Comparison of ENCODE assay signal across 7 mouse cellular contexts in genomic region chr12:17253069-17253468, GRCm38 (mm10). TPM values are rescaled to one million over a fixed set of nuclear protein-coding genes. Genes with fewer than 3 reads are reported as not detected.
DNase-seq lines count a peak whose midpoint lies in the region; ATAC-seq lines count a peak whose summit lies in the region.

No protein-coding gene starts in this region.

- 0 out of 2 replicates have a peak, but pooled peaks cover 5% of the 10 kb centered on the region for H3K27me3 ChIP-seq in hindbrain, embryonic 14.5 days (ENCODE audit: control insufficient read depth, insufficient read depth, low read length)
- peaks cover 48% of the 10 kb centered on the region for H3K27me3 ChIP-seq in megakaryocyte, embryonic 14.5 days (replicated peaks)

- H3K4me3 ChIP-seq in hindbrain, embryonic 14.5 days (replicated peaks; ENCODE audit: low read length) = 0 out of 2 replicates have a peak overlapping the region, but pooled peaks have one; percentile 2
- H3K4me3 ChIP-seq in megakaryocyte, embryonic 14.5 days (replicated peaks) = peak overlapping the region; percentile 79

- ATAC-seq in activated CD4-positive, CD25-positive, alpha-beta regulatory T cell, adult 4 months = peak; percentile 76
- peak; percentile 70 for ATAC-seq in hindbrain, embryonic 14.5 days (ENCODE audit: low FRiP score)

- H3K36me3 ChIP-seq in hindbrain, embryonic 14.5 days (replicated peaks; ENCODE audit: control insufficient read depth, insufficient read depth) = no peaks in the 10 kb centered on the region
- H3K36me3 ChIP-seq in megakaryocyte, embryonic 14.5 days (replicated peaks; ENCODE audit: low read length) = no peaks in the 10 kb centered on the region

- H3K27ac ChIP-seq in hindbrain, embryonic 14.5 days = no peak overlapping the region

- H3K4me2 ChIP-seq in hindbrain, embryonic 14.5 days (replicated peaks) = peak overlapping the region; percentile 51

- H3K9me3 ChIP-seq in hindbrain, embryonic 14.5 days (ENCODE audit: control insufficient read depth, low read length) = no peaks in the 10 kb centered on the region
- H3K9me3 ChIP-seq in megakaryocyte, embryonic 14.5 days = no peaks in the 10 kb centered on the region

- peak; percentile 66 for DNase-seq in cerebellum, adult 9-11 months
- peak; percentile 37 to 88 for DNase-seq in frontal cortex, adult 2 months (ENCODE audit: extremely low spot score in 1 of 2, low spot score in 1 of 2)
- peak; percentile 86 for DNase-seq in hindbrain, embryonic 14.5 days (ENCODE audit: low spot score)
- peak; percentile 58 to 63 for DNase-seq in layer of hippocampus, postnatal 36 days
- peak; percentile 72 for DNase-seq in right cerebral cortex, postnatal 25 days

- 0 out of 2 replicates have a peak, but pooled peaks cover 4% of the 10 kb centered on the region for H3K4me1 ChIP-seq in hindbrain, embryonic 14.5 days (replicated peaks; ENCODE audit: control insufficient read depth, insufficient read depth, low read length)
- H3K4me1 ChIP-seq in megakaryocyte, embryonic 14.5 days = peaks cover 26% of the 10 kb centered on the region

- peak overlapping the region; percentile 32; the same call in 1 of the 2 replicates for H3K9ac ChIP-seq in hindbrain, embryonic 14.5 days

- 8% methylated on average over 9 of the region's 9 CpGs for WGBS in hindbrain, embryonic 14.5 days

RNA-seq across cellular contexts. Expression of gene Pdia6, which starts 13.3 kb away (rescaled TPM):
- 100 to 1,000 TPM; 136 to 209 TPM for polyA plus RNA-seq in activated CD4-positive, CD25-positive, alpha-beta regulatory T cell, adult 4 months (2017; shearing (Covaris generic))
- polyA plus RNA-seq in frontal cortex, adult 2 months (2012; rRNA removed) = 90.9 and 96.1 TPM in 2 replicates
- 268 and 305 TPM in 2 replicates for polyA plus RNA-seq in hindbrain, embryonic 14.5 days (2014; fragmentation: Nextera tagmentation; extraction: Ambion mirVana)
- 100 to 1,000 TPM; 170 to 200 TPM for total RNA-seq in layer of hippocampus, postnatal 36 days (2021)
- 5.4 and 50.8 TPM in 2 replicates for polyA plus RNA-seq in megakaryocyte, embryonic 14.5 days (2012; ENCODE audit: insufficient read depth, low replicate concordance)
